Mouse (Mus musculus): ENCODE results near the gene Zfyve1. TPM values are rescaled to one million over a fixed set of nuclear protein-coding genes. Genes with fewer than 3 reads are reported as not detected.

The Zfyve1 gene
- polyA plus RNA-seq, 2 experiments from 2014 or later = 10.5 to 19.8 TPM

GRCm38 (mm10) chr12:83521083-83521482 is 75.9 kb downstream of the Zfyve1 start:
- no peak for ATAC-seq

GRCm38 (mm10) chr12:83520311-83520890 is 76.6 kb downstream of the Zfyve1 start, which contains the start of gene Dcaf4:
Gene Dcaf4 (plus strand): TSS chr12:83520466.
- peak; percentile 99 for ATAC-seq

GRCm38 (mm10) chr12:83517580-83517979 is 79.4 kb downstream of the Zfyve1 start:
- no peak for ATAC-seq

- no peak for ATAC-seq
Observed at GRCm38 (mm10) chr12:83514216-83514615, 82.8 kb downstream of the Zfyve1 start.

- ATAC-seq = no peak
Observed at GRCm38 (mm10) chr12:83513185-83513584, 83.8 kb downstream of the Zfyve1 start.

- ATAC-seq = no peak
Observed at GRCm38 (mm10) chr12:83512783-83513182, 84.2 kb downstream of the Zfyve1 start.

GRCm38 (mm10) chr12:83510586-83510985 is 86.4 kb downstream of the Zfyve1 start:
- no peak for ATAC-seq

GRCm38 (mm10) chr12:83506543-83506942 is 90.5 kb downstream of the Zfyve1 start:
- ATAC-seq = no peak

GRCm38 (mm10) chr12:83502190-83502589 is 94.8 kb downstream of the Zfyve1 start:
- ATAC-seq = peak; percentile 61

- ATAC-seq = no peak
Observed at GRCm38 (mm10) chr12:83499256-83499655, 97.8 kb downstream of the Zfyve1 start.

- ATAC-seq = no peak
Observed at GRCm38 (mm10) chr12:83497959-83498358, 99.1 kb downstream of the Zfyve1 start.

GRCm38 (mm10) chr12:83496736-83497135 is 100.3 kb downstream of the Zfyve1 start:
- no peak for ATAC-seq

Other genes with a start within 250 kb of the Zfyve1 start
- gene Dpf3, start 109.5 kb downstream of the Zfyve1 start, polyA plus RNA-seq (2017; shearing (Covaris generic)) = under 1 TPM in 1 of 2 experiments, not detected in 1; 0.58 TPM
- 10 to 100 TPM; 22.4 to 37.4 TPM for gene Dcaf4, start 76.8 kb downstream of the Zfyve1 start, polyA plus RNA-seq (2017; shearing (Covaris generic))
- gene Rbm25, start 34.0 kb upstream of the Zfyve1 start, polyA plus RNA-seq (2017; shearing (Covaris generic)) = 100 to 1,000 TPM; 420 to 458 TPM
- 100 to 1,000 TPM in 1 of 2 experiments, 10 to 100 TPM in 1; 94.1 to 107 TPM for gene Psen1, start 90.9 kb upstream of the Zfyve1 start, polyA plus RNA-seq (2017; shearing (Covaris generic))
- gene Papln, start 166.4 kb upstream of the Zfyve1 start, polyA plus RNA-seq (2017; shearing (Covaris generic)) = not detected